In genomic region chrX:13240646-13241425, GRCm38 (mm10) we compare ENCODE assay signal across 8 mouse cellular contexts. TPM values are rescaled to one million over a fixed set of nuclear protein-coding genes. Genes with fewer than 3 reads are reported as not detected.
DNase-seq lines count a peak whose midpoint lies in the region; ATAC-seq and TF ChIP-seq lines count a peak whose summit lies in the region.

No protein-coding gene starts in this region.

- peak overlapping the region; percentile 95 for H3K27ac ChIP-seq in layer of hippocampus, adult 2 months
- peak overlapping the region; percentile 97 for H3K27ac ChIP-seq in embryonic facial prominence, embryonic 15.5 days (replicated peaks)
- peak overlapping the region; percentile 97 for H3K27ac ChIP-seq in limb, embryonic 13.5 days
- peak overlapping the region; percentile 95 for H3K27ac ChIP-seq in small intestine, adult 2 months (ENCODE audit: insufficient read depth, low read depth, low read length)

- TF ChIP-seq CTCF in layer of hippocampus, adult 2 months (conservative IDR thresholded peaks at IDR 0.05), result no peak
- no peak for TF ChIP-seq CTCF in small intestine, adult 2 months (IDR thresholded peaks at IDR 0.05; ENCODE audit: extremely low read depth, insufficient read length, insufficient replicate concordance, low read depth, low read length)

- H3K27me3 ChIP-seq in embryonic facial prominence, embryonic 15.5 days, result peaks cover 7% of the 10 kb centered on the region
- H3K27me3 ChIP-seq in limb, embryonic 13.5 days, result peaks cover 18% of the 10 kb centered on the region
- H3K27me3 ChIP-seq in small intestine, adult 2 months (ENCODE audit: control insufficient read depth, insufficient read depth, low read length), result no peaks in the 10 kb centered on the region

- H3K4me1 ChIP-seq in embryonic facial prominence, embryonic 15.5 days, result 0 out of 2 replicates have a peak, but pooled peaks cover 7% of the 10 kb centered on the region
- peaks cover 27% of the 10 kb centered on the region for H3K4me1 ChIP-seq in limb, embryonic 13.5 days
- H3K4me1 ChIP-seq in small intestine, adult 2 months (ENCODE audit: control insufficient read depth, insufficient read depth, insufficient read length, low read length), result peaks cover 16% of the 10 kb centered on the region

- ATAC-seq in embryonic facial prominence, embryonic 15.5 days (ENCODE audit: insufficient number of reproducible peaks, low FRiP score, low TSS enrichment, low read depth), result no peak
- no peak for ATAC-seq in limb, embryonic 13.5 days (ENCODE audit: low FRiP score, low read depth)

- no peak for TF ChIP-seq POLR2A in small intestine, adult 2 months (IDR thresholded peaks at IDR 0.05; ENCODE audit: low read depth, low read length)

- no peaks in the 10 kb centered on the region for H3K36me3 ChIP-seq in embryonic facial prominence, embryonic 15.5 days
- no peaks in the 10 kb centered on the region for H3K36me3 ChIP-seq in limb, embryonic 13.5 days
- H3K36me3 ChIP-seq in small intestine, adult 2 months (ENCODE audit: control insufficient read depth, insufficient read depth, low read length), result no peaks in the 10 kb centered on the region

- H3K4me2 ChIP-seq in embryonic facial prominence, embryonic 15.5 days (replicated peaks), result peak overlapping the region; percentile 48
- H3K4me2 ChIP-seq in limb, embryonic 13.5 days (replicated peaks), result peak overlapping the region; percentile 63

- H3K4me3 ChIP-seq in layer of hippocampus, adult 2 months, result no peak overlapping the region
- no peak overlapping the region for H3K4me3 ChIP-seq in embryonic facial prominence, embryonic 15.5 days (replicated peaks)
- H3K4me3 ChIP-seq in limb, embryonic 13.5 days, result peak overlapping the region; percentile 40; the same call in 1 of the 2 replicates
- H3K4me3 ChIP-seq in small intestine, adult 2 months (ENCODE audit: low read depth, low read length), result no peak overlapping the region

- H3K9ac ChIP-seq in embryonic facial prominence, embryonic 15.5 days, result no peak overlapping the region
- H3K9ac ChIP-seq in limb, embryonic 13.5 days, result no peak overlapping the region

- no peak for DNase-seq in layer of hippocampus, adult 2 months (ENCODE audit: low spot score in 2 of 2)
- no peak for DNase-seq in layer of hippocampus, postnatal 36 days
- no peak for DNase-seq in frontal cortex, adult 2 months (ENCODE audit: extremely low spot score in 1 of 2, low spot score in 1 of 2)
- DNase-seq in urinary bladder, postnatal 14 days (ENCODE audit: low spot score), result no peak
- DNase-seq in cerebellum, postnatal 4 days (ENCODE audit: low spot score in 2 of 2), result no peak

- no peaks in the 10 kb centered on the region for H3K9me3 ChIP-seq in embryonic facial prominence, embryonic 15.5 days (replicated peaks)
- H3K9me3 ChIP-seq in limb, embryonic 13.5 days, result no peaks in the 10 kb centered on the region

- 30% methylated on average over 11 of the region's 11 CpGs for WGBS in embryonic facial prominence, embryonic 15.5 days
- WGBS in limb, embryonic 13.5 days, result 24% methylated on average over 11 of the region's 11 CpGs
- 23% methylated on average over 11 of the region's 11 CpGs for WGBS in small intestine, adult 2 months

RNA-seq across cellular contexts. Expression of gene Ddx3x, which starts 39.9 kb away (rescaled TPM):
- total RNA-seq in layer of hippocampus, adult 2 months (2021), result 100 to 1,000 TPM; 161 to 191 TPM
- 100 to 1,000 TPM; 147 to 183 TPM for total RNA-seq in layer of hippocampus, postnatal 36 days (2021)
- 111 and 116 TPM in 2 replicates for polyA plus RNA-seq in embryonic facial prominence, embryonic 15.5 days (2015; fragmentation: Nextera tagmentation; extraction: Ambion mirVana)
- 144 TPM in 2 replicates for polyA plus RNA-seq in limb, embryonic 13.5 days (2015; fragmentation: Nextera tagmentation; extraction: Ambion mirVana)
- polyA plus RNA-seq in small intestine, adult 2 months (2012; rRNA removed), result 3.1 and 6.8 TPM in 2 replicates
- 78.5 and 90.0 TPM in 2 replicates for polyA plus RNA-seq in frontal cortex, adult 2 months (2012; rRNA removed)

Comparison
In these comparisons a context has a peak if more than half of its experiments do, and no peak if none do; other contexts are left out.
1. RNA of gene Ddx3x, which starts 39.9 kb away (polyA plus RNA-seq): 144 TPM in limb, embryonic 13.5 days, 111 to 116 TPM in embryonic facial prominence, embryonic 15.5 days and 78.5 to 90.0 TPM in frontal cortex, adult 2 months; 3.1 to 6.8 TPM in small intestine, adult 2 months; every median in the first group is over 10 times any median in the second.
2. Peak in every context shown above with its lines, with median percentiles within 50 percentile points of each other: H3K27ac ChIP-seq.